Mouse (Mus musculus) c-Kit-negative CD71-positive TER-119-positive erythroid progenitor cells, embryonic 14.5 days (primary cell): ENCODE measurements at regions not wholly inside any gene's neighbourhood (a gene's known extent, or its start where the extent isn't known, plus 50 kb on each side); places are given as distances from the start of the nearest gene placed in this dataset.

Experiments used
- DNase-seq: peaks from one replicate; pipeline ENCODE4 v3.0.0-alpha.2; 2013; ENCODE audit warnings: low read depth, low spot score

DNA sequence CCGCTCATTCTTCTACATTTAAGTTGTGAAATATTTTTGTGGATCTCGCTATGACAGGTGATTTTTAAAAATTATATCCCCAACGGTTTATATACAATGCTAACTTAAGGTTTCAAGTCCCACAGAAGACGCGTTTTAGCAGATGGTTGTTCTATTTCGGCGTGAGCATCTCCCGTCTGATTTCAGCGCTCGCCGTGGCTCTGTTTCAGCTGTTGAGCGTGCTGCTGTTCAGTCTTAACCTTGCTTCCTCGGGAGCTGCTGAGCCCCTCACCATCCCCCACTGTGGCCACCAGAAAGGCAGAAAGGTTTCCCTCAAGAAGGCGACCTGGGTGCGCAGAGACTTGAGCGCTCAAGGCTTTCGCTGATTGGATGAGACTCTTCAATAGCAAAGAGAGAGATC is 234.7 kb upstream of the Msx2 start:
- no peak for DNase-seq

DNA sequence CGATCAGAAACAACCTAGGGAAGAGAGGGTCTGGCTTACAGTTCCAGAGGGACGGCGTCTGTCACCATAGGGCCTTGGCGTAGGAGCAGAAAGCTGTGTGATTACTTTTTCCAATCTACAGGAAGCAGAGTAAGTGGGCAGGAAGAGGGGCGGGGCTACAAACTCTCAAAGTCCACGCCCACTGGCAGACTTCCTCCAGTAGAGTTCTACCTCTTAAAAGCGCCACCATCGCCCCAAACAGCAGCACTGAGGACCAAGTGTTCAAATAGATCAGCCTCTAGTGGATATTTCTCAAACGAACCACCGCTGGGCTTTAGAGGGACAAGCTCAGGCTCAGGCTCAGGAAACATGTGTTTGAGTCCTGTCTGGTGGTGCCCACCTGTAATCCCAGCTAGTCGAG is 231.2 kb upstream of the Msx2 start:
- no peak for DNase-seq

DNA sequence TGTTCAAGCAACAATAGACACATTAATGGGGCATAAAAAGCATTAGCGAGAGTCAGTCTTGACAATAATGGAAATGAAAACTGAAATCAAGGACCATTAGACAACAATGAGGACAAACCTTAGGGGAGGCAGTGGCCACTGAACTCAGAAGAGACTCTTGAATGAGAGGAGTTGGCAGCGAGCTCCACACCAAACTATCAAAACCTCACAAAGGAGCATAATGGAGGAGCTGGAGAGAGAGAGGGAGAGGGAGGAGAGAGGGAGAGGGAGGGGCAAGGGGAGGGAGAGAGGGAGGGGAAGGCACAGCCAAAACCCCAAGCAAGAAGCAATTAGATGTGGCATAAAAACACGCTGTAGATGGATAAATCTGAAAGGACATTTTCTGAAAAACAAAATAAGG is 227.4 kb upstream of the Msx2 start:
- no peak for DNase-seq

DNA sequence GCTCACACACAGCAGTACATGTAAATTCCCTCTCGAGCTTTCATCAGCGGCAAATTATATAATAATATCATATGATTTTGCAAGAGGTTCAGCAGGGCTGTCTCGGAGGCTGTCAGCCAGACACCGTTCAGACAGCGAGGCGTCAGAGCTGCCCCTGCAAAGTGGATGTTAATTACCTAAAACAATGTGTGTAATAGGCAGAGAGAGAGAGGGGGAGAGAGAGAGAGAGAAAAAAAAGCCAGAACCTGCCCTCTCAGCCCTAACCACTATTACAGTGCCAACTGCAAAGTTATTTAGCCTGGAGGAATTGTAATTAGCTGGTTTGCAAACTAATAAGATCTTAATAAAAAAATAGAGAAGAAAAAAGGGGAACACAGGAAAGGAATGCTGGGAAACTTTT is 225.1 kb upstream of the Msx2 start:
- DNase-seq: no peak

DNA sequence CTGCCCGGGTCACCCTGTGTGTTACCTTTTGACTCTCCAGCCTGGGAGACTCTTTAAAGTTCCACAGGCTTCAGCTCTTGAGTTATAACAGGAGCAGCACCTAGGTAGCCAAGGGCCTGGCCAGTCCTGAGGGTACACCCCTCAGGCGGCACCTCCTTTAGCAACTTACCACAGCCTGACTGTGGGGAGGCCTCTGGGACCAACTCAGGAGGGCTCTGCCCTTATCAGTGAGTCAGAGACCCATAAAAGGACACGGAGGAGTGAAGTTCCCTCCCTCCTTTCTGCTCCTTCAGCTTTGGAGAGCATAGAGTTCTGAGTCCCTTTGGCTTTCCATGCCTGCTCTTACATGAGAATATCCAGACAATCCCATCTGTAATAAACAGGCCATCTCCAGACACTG is 222.5 kb upstream of the Msx2 start:
- no peak for DNase-seq

DNA sequence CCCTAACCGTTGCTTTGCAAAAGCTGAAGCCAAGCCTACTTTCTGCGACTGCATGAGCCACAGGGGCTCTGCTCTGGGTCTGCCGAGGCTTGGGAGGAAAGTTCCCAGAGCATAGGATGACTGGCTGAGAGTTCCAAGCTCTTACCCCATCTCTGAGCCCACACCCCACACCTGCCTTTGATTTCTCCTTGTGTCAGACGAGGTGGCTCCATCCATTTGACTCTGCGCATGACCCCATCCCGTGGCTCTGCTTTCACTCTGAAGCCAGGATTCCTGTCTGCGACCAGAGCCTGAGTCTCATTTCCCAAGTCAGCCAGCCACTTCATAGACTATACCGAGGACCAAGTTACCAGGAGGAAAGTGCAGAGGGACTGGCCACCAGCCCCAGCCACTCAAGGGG is 216.1 kb upstream of the Msx2 start:
- DNase-seq: no peak

DNA sequence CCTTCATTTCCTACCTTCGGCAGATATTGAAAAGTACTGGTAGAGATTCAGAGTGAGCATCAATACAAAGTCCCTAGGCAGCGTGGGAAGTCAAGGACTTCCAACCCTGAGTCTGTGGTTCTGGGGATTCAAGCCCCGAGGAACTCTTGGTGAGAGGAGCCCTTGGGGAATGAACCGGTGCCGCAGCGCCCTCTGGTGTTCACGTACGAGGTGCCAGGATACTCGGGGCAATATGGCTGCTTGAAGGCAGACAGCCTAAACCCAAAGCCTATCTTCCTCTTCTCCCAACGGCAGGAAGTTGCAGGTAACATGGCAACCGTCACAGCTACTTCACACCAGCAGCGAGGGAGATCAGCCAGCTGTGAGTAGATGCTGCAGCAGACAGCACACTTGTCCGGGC is 215.6 kb upstream of the Msx2 start:
- DNase-seq: no peak

DNA sequence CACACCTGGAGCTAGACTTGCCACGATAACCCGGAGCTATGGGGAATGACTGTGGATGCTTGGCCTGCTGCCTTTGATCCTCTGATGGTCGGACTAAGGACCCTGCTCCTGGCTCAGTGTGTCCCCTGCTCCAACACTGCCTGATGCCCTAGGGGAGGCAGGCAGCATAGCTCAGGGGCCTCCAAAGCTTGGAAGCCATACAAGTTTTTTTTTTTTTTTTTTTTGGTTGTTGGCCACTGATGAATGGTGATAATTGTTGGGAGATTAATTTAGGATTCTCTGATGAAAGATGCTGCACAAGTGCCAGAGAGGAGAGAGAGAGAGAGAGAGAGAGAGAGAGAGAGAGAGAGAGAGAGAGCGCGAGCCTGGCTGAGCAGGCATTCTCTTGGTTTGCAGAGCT is 211.6 kb upstream of the Msx2 start:
- no peak for DNase-seq

DNA sequence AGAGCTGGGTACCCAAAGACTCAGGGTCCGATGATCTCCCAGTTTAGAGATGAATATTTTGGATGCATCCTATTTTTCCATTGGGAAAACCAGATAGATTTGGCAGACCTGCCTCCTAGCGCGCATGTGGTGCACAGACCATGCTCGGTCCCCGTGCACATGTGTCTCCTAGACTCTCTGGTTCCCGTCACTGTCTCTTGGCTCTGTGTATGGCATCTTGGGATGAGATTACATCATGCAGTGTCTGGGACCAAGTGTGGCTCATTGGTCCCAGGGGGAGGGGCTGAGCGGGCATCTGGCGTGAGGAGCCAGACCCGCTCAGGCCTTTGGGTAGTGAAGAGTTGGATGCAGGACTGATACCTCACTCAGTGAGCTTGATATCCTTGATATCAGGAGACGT is 204.3 kb upstream of the Msx2 start:
- no peak for DNase-seq

DNA sequence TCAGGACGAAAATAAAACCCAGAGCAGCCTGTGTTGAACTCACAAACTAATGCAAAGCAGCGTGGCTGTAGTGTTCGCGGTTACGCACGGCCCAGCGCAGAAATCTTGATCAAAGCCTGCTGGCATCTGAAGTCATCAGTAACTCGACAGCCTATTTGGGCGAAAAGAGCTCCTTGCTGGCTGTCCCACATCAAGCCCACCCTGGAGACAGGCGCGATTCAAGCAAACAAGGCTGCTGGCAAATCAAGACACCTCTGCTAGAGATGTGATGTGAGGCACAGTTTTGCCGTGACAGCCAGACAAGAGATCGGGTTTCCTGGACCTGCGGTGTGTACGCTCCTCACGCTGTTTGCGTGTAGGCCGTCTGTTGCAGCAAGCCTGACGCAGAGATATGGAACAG is 197.5 kb upstream of the Msx2 start:
- DNase-seq: no peak

DNA sequence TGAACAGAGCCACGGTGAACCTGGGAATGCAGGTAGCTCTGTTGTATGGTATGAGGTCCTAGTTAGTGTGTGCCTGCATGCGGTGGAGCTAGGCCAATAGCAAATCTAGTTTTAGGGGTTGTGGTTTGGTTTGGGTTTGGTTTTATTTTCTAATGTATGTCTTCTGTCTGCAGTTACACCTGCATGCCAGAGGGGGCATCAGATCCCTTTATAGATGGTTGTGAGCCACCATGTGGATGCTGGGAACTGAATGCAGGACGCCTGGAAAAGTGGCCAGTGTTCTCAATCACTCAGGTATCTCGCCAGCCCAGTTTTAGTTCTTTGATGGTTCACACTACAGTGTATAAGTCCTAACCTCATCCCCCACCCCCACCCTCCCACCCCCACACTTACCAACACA is 194.6 kb upstream of the Msx2 start:
- DNase-seq: no peak

DNA sequence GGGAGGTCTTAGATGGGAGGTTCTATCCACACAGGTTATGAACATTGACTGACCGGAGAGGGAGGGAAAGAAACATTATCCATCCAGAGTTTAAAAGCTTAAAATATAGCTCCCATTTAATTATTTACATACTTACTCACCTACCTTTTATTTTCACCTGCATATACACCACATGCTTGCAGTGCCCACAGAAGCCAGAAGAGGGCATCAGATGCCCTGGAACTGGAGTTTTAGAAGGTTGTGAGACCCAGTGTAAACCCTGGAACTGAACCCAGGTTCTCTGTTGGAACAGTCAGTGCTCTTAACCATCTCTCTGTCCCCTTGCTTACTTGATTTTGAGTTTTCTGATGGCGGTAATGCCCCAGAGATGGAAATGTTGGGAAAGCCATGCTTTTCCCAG is 192.7 kb upstream of the Msx2 start:
- no peak for DNase-seq

DNA sequence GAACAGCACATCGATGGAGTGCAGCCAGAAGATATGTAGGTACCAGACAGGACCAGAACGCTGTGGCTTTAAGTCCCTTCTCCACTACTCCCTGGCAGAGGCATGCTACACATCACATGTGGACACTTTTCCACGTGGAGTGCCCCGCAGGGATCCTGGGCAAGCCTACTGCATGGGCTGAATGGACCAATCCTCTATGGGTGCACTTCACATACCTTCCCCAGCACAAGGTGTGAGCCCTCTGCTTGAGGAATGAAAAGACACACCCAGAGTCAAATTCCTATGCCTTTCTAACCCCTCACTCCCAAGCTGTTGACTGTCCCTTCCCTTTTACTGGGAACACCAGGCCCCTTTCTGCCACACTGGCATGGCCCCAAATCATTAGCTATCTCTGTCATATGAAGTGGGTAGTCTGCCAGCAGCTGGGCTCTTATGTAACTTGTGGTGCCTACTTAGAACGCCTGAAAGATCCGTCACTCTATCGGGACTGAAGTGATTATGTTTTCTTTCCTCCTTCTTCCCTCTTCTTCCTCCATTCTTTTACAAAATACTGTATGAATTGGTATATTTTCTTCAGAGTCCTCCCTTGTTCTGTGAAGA is 191.9 kb upstream of the Msx2 start:
- no peak for DNase-seq

DNA sequence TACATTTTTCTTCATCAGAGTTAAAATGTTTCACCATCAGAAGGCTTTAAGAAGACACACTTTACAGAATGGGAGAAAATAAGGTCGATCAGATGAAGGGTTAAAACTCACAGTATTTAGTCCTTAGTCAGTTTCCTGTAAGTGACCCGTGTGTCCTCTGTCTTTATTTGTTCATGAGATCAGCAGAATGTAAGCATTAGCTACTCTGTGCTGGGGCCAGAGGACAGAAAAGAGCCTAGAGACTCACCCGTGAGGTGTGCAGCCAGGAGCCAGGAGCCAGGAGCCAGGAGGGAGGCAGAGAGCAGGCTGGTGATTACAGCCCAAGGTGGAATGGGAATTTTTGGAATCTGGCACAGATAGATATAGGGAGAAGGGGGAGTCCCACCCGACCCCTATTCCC is 180.0 kb upstream of the Msx2 start:
- DNase-seq: no peak

DNA sequence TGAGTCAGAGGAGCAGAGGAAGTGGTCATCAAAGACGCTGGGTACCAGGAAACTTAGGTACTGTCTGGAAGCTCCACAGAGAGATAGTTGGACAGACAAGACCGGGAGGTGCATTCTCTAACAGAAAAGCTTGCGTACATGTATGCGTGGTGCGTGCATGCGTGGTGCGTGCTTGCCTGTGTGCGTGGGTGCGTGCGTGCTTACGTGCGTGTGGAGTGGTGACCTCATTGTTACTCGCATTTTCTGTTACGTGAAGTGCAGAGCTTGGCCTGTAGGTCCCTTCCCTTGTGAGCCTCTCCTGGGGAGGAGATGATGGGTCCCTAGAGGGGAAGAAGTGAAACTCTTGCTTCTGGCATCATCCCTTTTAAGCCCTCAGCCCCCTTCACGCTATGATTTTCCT is 175.5 kb upstream of the Msx2 start:
- no peak for DNase-seq

DNA sequence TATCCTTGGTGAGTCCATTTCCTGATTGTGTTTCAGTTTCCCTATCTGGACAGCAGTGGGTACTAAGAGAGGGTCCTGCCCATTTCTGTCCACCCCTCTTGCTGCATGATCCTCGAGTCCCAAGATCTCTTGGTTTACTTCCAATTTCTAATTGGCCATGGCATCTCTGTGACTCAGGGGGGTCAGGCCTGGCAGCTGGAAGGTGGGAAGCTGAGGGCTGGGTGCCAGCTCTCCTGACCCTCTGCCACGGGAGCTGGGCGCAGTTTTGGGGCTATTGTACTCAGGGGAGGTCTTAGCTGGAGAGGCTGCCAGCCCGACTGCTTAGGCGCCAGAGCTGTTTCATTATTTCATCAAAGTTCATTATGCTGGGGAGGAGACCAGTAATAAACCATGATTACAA is 169.7 kb upstream of the Msx2 start:
- no peak for DNase-seq

DNA sequence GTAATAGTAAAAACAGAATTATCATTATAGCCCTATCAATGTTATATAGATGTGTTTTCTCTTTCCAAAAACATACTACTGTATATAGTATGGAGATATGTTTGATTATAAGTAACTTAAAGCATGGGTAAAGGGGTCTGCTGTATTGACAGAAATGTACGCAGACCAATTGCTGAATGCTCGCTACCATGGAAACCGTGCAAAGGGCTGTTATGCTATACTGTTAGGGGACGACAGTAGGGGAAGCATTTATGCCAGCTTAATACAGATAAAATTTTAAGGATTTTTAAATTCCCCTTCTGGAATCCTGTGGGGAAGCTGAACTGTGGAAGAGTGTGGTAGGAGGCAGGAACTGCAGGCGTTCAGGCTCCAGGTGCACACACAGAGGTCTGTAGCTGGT is 166.7 kb upstream of the Msx2 start:
- DNase-seq: no peak

DNA sequence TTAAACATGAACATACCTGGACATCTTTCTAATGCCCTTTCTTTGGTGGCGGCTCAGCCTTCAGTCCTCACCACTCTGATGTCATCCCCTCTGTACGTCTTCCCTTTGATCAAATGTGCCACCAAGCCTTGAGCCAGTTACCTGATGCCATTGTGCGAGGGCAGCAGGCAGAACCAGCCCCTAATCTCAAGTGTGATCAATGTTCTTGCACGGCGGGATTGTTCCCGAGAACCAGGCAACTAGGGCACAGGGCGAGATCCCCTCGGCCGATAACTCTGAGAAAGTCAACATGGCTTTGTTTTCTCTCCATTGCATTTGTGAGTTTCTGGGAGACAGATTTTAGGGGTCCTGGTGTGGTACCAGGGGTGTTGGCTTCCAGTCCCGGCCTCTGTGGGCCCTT is 166.2 kb upstream of the Msx2 start:
- DNase-seq: no peak

DNA sequence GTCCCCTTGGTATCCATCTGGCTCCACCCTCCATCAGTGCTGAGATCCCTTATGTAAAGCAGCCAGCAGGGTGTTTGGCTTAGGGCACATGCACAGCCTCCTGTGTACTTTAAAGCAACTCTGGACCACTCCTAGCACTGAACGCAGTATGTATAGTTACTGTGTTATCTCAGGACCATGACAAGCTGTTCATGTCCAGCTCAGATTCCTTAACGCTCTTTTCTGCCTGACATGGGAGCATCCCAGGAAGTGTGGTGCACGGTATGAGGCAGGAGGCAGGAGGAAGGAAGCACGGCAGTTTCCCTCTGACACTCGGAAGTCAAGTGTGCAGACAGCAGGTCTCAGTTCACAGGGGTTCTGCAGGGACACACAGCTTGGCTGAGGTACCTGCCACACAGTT is 163.1 kb upstream of the Msx2 start:
- no peak for DNase-seq

DNA sequence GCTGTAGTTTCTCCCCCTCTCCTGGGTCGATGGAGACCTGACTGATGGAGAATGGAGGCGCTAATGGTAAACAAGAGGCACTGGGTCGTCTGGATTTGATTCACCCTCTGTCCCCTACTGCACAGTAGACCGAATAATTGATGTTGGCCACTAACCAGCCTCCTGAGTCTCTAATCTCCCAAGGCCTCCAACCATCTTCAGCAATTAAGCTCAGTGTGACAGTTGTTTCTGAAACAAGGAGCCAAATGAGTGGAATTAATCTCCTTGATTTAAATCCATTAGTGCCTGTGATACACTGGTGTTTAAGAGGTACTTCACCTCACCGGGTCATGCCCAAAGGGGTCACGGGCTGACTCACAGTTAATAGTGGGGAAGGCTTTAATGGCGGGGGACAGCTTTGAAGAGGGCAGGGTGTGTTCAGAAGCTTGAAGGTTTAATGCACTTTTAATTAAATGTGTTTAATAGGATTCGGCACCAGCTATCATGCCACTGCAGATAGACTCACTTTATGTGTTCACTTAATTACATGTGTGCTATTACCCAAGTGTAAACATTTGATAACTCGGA is 161.8 kb upstream of the Msx2 start:
- no peak for DNase-seq

DNA sequence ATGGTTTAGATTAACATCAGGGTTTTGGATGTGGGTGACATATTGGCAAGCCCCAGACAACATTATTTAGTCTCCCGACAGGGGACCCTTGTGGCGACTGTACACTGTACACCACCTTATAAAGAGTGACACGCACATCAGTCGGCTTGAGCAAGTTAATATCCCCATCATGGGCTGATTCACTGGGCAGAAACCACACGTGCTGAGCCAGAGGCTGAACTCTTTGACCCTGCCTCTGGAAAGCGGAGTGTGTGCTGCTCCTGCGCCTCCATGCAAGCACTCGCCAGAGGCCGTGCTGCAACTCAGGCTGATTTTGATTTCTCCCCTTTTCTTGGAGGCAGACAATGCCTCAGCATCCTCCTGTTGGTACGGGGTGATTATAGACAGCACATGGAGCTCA is 125.2 kb upstream of the Msx2 start:
- no peak for DNase-seq

DNA sequence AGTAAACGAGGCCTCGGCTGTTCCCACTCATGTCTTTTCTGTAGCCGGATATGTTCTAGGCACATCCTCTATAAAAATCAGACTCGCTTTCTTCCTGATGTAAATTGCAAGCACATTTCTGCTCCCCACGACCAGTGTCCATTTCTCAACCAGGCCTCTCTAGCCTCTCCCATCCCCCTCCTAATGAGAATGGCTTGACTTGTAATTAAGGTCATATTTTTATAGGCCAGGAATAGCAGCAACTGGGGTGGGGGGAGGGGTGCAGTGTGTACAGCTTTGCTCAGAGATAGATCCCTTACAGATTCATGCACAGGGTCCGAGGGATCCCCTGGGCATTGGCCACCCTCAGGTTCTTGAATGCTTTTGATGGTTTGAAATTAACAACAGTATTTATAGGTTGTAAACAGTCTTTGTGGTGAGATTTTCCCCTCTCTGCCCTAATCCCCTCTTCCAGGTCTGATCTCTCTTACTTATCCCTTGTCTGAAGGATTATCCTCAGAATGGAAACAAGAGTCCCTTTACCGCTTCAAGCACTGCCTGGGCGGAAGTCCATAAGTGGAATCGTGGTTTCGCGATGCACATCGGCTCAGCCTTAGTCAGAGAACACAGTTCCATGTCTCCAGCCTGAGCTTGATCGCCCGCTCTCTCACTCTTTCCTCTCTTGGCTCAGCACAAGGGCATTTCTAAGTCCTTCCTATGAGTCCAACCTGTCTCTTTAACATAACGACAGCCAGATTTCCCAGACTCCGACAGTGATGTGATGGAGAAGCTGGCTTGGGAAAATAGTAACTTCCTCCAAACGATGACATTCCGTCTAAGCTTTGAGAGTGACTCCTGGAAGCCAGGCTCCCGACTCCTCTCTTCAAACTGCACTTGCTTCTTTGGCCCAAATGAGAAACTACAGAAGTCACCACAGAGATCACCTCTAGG is 124.3 kb upstream of the Msx2 start:
- DNase-seq: no peak

DNA sequence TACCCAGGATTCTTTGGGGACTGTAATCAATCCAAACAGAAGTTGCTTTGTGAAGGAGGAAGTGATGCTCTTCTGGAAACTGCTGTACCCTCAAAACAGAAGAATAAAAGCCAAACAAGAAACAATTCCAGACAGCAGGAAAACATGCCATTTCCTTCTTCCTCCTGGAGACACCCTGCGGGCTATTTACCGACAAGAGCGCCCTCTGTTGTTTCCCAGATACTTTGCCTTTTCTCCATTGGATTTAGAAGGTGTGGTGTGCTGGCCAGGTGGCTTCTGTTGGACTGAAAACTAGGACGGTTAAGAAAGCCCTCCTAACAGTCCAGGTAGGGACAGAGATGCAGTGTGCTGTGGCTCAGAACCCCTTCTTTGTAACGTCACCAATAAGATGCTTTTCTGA is 119.9 kb upstream of the Msx2 start:
- no peak for DNase-seq
